Mouse (Mus musculus) heart, postnatal 10 days (tissue): ENCODE data around the gene Plxna3. TPM values are rescaled to one million over a fixed set of nuclear protein-coding genes. Genes with fewer than 3 reads are reported as not detected.

Experiments used
- DNase-seq, 2 experiments: peaks; one replicate each; pipeline ENCODE4 v3.0.0; 2021
- intact Hi-C: fragments of 180-260 bp; cut with DNase I; formaldehyde crosslinking; loops from one replicate; pipeline ENCODE4 v1.15.1; 2025
- microRNA-seq, 2 experiments: library from miRNA; unstranded; fragments of <30 nt; microRNA quantifications; one replicate each; pipeline ENCODE4 v1.2.0; 2022
- total RNA-seq, 2 experiments: library from RNA; stranded (reverse); gene quantifications; 2 replicates each; pipeline ENCODE4 v1.2.3; 2021

Gene Plxna3
- total RNA-seq, 2 experiments from 2014 or later = 1.8 to 2.3 TPM

GRCm38 (mm10) chrX:74359171-74359570, 30.3 kb downstream of the Plxna3 start:
- DNase-seq = no peak
- intact Hi-C loops = no loop called here

GRCm38 (mm10) chrX:74367512-74367911, 38.6 kb downstream of the Plxna3 start:
- intact Hi-C loops = no loop called here
- DNase-seq = no peak

- intact Hi-C loops = no loop called here
- peak; percentile 77 to 79 for DNase-seq
Observed at GRCm38 (mm10) chrX:74368209-74368909, 39.5 kb downstream of the Plxna3 start.

DNA sequence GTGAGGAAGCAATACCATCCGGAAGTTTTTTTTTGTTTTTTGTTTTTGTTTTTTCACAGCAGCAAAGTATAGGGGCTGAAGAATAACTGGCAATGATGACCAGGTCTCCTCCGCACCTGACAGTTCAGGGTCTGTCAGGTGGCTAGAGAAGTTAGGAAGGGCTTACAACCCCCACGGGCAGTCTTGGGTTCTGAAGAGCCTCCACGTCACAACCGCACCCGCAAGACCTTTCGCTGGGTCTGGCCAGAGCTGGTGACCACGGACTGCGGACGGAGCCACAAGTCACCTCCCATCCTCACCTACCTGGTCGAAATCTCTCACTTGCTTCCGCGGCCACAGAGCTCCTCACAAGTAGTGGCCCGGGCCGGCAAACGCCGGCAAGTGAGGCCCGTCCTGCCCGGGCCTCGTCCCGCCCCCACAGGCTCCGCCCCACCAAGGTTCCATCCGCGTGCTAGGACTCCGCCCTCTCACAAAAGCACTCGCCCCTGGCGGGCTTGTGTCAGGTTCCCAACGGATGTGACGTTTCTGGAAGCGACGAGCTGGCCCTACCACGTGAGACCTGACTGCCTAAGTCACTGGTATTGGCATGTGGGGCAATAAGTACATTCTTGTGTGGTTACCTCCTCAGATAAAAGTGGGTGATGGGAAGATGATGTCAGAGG, 44.2 kb downstream of the Plxna3 start, which contains the start of the genes Ubl4a and Slc10a3:
Ubl4a (minus strand) TSS at position 331 of the 662 bp plus-strand sequence.
Slc10a3 (minus strand) TSS at position 462 of the 662 bp plus-strand sequence.
- peak; percentile 90 for DNase-seq
- intact Hi-C loops = no loop called here

DNA sequence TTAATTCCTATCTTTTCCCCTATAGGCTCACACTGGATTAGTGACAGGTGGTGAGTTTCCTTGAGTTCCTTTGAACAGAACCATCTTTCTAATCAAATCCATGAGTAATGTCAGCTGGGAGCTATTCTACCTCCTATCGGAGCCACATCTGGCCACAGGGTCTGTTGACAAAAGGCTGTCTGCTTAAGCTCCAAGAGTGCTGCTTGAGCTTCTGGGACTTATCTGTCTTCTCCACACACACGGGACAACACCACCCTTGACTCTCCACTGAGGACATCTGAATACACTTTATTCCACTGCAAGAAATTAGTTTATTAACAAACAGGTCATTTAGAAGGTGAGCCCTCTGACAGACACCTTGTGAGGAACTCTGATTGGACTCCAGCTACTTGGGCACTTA, 55.6 kb downstream of the Plxna3 start:
- intact Hi-C loops = no loop called here
- DNase-seq = no peak

GRCm38 (mm10) chrX:74388153-74388552, 59.3 kb downstream of the Plxna3 start:
- no peak for DNase-seq
- intact Hi-C loops = no loop called here

- DNase-seq = peak; percentile 81 to 86
- intact Hi-C loops = loop anchor here (5.0 kb wide), 2 partner anchors 80 to 145 kb away; partner anchors contain the start of genes Fam50a and Flna
Observed at GRCm38 (mm10) chrX:74392535-74393443, 63.9 kb downstream of the Plxna3 start, which contains the start of the genes Fam3a and Ikbkg. TSS of gene Fam3a (minus strand) at chrX:74393272. TSS of gene Ikbkg (plus strand) at chrX:74393290.

Small RNA genes lying within 50 kb of the gene (microRNA-seq; reads per million reads assigned to microRNA genes)
- gene Mir7092 = 0 reads per million in 2 experiments

Other genes with a start within 250 kb of the Plxna3 start
- not detected for gene Opn1mw, start 201.6 kb upstream of the Plxna3 start, total RNA-seq
- 10 to 100 TPM; 32.9 to 34.3 TPM for gene Mecp2, start 193.7 kb upstream of the Plxna3 start, total RNA-seq
- gene Tex28, start 161.2 kb upstream of the Plxna3 start, total RNA-seq = not detected
- not detected for gene Tktl1, start 151.8 kb upstream of the Plxna3 start, total RNA-seq
- 100 to 1,000 TPM; 245 TPM for gene Flna, start 79.2 kb upstream of the Plxna3 start, total RNA-seq
- 10 to 100 TPM; 39.7 to 47.5 TPM for gene Emd, start 74.4 kb upstream of the Plxna3 start, total RNA-seq
- 100 to 1,000 TPM; 247 to 291 TPM for gene Rpl10, start 58.3 kb upstream of the Plxna3 start, total RNA-seq
- 10 to 100 TPM; 40.4 to 44.1 TPM for gene Taz, start 47.2 kb upstream of the Plxna3 start, total RNA-seq
- gene Dnase1l1, start 46.7 kb upstream of the Plxna3 start, total RNA-seq = 10 to 100 TPM; 14.7 to 17.7 TPM
- gene Atp6ap1, start 32.0 kb upstream of the Plxna3 start, total RNA-seq = 100 to 1,000 TPM; 119 to 123 TPM
- 10 to 100 TPM; 88.1 to 93.0 TPM for gene Gdi1, start 24.1 kb upstream of the Plxna3 start, total RNA-seq
- 10 to 100 TPM; 29.9 to 33.9 TPM for gene Fam50a, start 16.0 kb upstream of the Plxna3 start, total RNA-seq
- 10 to 100 TPM; 44.3 to 45.0 TPM for gene Lage3, start 24.6 kb downstream of the Plxna3 start, total RNA-seq
- gene Ubl4a, start 44.2 kb downstream of the Plxna3 start, total RNA-seq = 10 to 100 TPM; 47.1 to 53.3 TPM
- 1 to 10 TPM; 7.6 to 7.8 TPM for gene Slc10a3, start 44.3 kb downstream of the Plxna3 start, total RNA-seq
- gene Fam3a, start 64.2 kb downstream of the Plxna3 start, total RNA-seq = 10 to 100 TPM; 20.7 to 22.7 TPM
- gene Ikbkg, start 64.2 kb downstream of the Plxna3 start, total RNA-seq = 10 to 100 TPM; 45.7 to 48.4 TPM
- gene G6pdx, start 100.1 kb downstream of the Plxna3 start, total RNA-seq = 10 to 100 TPM in 1 of 2 experiments, 1 to 10 TPM in 1; 9.3 to 10.4 TPM
- not detected for gene Gm6880, start 152.3 kb downstream of the Plxna3 start, total RNA-seq
- not detected for gene Olfr1326-ps1, start 245.8 kb downstream of the Plxna3 start, total RNA-seq